Mouse (Mus musculus) cerebellum, adult 2 months (tissue): Measurements from ENCODE around the gene Hoxa5.

Source experiments
- CTCF ChIP-seq: fragments of 200-500 bp; IDR thresholded peaks from 2 replicates; pipeline ENCODE4 v1.5.1; 2011; ENCODE audit warnings: low read depth, mild to moderate bottlenecking, control low read depth, low read length, moderate library complexity, borderline replicate concordance; ENCODE audit not compliant: insufficient read depth
- POLR2A ChIP-seq: fragments of 200-500 bp; IDR thresholded peaks from 2 replicates; pipeline ENCODE4 v1.6.1; 2011; ENCODE audit warnings: low read length, control low read depth, borderline replicate concordance; ENCODE audit not compliant: insufficient read depth

- TF ChIP-seq POLR2A (no peak), CTCF (no peak)
Observed at GRCm38 (mm10) chr6:52238155-52238545, 33.8 kb upstream of the Hoxa5 start.
